Mouse (Mus musculus) c-Kit-negative CD71-positive TER-119-positive erythroid progenitor cells, embryonic 14.5 days (primary cell): ENCODE measurements around the gene Bag5.
"Not testable (repeated sequence)": the region's sequence is repeated elsewhere in the genome, so short reads cannot be mapped to it uniquely, and the experiment has no call there.

Source experiments
- DNase-seq: peaks from one replicate; pipeline ENCODE4 v3.0.0-alpha.2; 2013; ENCODE audit warnings: low read depth, low spot score

Bag5 gene

DNA sequence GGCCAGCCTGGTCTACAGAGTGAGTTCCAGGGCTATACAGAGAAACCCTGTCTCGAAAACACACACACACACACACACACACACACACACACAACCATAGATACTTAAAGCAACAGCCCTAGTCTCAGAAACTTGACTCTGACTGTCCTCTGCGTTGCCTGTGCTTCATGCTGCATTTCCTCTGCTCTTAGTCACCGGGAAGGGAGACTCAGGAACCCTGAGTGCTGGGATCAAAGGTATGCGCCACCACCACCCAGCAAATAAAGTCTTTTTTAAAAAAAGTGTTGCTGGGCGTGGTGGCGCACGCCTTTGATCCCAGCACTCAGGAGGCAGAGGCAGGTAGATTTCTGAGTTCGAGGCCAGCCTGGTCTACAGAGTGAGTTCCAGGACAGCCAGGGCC is 23.6 kb upstream of the Bag5 start:
- not testable (repeated sequence) for DNase-seq

GRCm38 (mm10) chr12:111734912-111735311 is 21.9 kb upstream of the Bag5 start:
- no peak for DNase-seq

DNA sequence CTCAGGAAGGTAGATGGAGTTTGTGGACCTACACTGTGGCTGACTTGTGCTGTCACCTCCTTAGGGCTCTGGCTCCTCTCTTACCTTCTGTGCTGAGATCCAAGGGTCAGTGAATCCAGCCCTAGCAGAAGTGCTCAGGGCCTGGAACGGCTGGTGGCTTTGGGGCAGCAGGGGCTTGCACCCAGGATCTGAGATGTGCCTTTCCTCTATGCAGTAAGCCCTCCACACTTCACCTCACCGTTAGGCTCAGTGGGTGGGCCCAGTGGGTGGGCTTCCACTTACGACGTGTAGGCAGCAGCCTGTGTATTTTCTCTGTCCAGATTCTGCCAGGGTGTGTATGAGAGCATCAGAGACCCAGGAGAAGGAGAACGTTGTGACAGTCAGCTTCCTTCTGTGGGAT is 19.9 kb upstream of the Bag5 start:
- no peak for DNase-seq

DNA sequence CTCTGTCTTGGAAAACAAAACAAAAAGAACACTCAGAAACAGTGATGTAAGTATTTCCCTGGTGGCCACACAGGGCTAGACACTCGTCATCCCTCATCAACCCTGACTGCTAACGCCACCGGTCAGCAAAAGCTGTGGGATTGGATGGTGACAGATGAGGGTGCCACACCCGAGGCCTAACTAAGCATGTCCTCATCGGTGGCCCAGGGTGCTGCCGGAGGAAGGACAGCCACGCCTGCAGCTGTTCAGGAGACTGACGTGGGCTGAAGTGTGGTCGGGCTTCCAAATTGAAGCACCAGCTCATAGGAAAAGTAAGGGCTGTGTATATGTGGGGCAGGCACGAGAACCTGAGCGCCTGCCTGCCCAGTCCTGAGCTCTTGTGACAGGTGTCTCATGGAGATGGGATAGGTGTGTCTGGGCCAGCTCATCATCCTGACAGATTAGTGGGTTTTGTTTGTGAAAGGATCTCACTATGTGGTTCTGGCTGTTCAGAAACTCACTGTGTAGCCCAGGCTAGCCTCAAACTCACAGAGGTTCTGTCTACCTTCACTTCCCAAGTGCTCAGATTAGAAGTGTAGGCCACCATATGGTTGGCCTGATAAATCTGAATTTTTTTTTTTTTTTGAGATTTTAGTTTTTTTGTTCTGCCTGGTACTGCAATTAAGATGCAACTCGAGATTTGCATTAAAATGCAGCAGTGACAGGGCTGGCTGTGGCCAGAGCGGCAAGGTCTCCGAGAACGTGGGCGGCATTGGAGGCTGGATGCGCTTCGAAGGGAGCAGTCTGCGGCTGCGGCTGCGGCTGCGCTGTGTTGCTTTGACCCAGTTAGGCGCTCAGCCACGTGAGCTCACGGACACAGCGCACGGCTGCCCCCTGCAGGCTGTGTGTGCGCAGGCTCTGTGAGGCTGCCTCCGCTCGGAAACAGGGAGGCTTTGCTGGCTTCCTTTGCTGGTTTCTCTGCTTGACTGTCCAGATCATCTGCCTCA is 19.1 kb upstream of the Bag5 start:
- DNase-seq: peak; percentile 56

DNA sequence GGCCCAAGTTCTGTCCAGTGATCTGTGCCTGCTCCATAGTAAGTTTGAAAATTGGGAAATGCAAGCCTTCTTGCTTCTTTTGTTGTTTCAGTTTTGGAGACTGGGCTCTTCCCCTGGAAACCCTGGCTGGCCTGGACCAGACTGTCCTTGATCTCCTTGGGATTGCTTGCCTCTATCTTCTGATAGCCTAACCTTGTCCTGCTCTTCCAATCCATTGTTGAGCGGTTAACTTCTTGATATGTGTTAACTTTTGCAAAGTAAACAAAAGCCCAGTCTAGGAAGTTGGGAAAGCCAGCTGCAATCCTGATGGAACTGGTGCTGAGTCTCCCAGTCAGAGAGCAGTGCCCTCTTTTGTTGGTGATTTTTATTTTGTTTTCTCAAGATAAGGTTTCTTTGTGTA is 14.9 kb upstream of the Bag5 start:
- no peak for DNase-seq

- no peak for DNase-seq
Observed at GRCm38 (mm10) chr12:111726122-111726463, 13.0 kb upstream of the Bag5 start.

- no peak for DNase-seq
Observed at GRCm38 (mm10) chr12:111725338-111726121, 12.5 kb upstream of the Bag5 start.

DNA sequence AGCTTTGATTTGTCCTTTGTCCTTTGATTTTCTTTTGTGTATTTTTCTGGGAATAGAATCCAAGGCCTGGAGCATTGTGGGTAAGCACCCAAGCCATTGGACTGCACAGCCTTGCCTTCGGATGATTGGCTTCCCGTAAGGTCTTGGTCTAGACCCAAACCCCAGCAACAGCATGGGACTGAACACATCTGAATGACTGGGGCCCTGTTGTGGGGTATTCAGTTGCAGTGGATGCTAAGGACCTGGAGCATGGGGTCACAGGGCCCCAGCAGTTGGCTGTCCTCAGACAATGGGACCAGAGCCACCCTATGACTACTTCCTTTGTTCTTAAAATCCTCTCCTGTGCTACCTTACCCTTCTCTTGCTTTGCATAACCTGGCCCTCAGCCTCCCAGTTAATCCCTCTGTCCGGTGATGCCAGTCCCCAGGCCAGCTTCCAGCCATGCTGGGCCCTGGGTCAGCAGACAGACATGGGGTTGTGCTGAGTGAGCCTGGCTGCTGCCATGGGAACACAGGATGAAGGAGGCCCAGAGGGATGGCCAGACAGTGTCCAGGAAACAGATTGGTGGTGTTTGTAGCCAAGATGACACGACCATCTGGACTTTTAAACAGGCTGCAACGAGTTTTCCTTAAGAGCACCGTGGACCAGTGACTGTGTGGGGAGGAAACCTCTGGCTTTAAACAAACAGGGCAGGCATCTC is 11.7 kb upstream of the Bag5 start:
- no peak for DNase-seq

GRCm38 (mm10) chr12:111722654-111723053 is 9.6 kb upstream of the Bag5 start:
- peak; percentile 8 for DNase-seq

DNA sequence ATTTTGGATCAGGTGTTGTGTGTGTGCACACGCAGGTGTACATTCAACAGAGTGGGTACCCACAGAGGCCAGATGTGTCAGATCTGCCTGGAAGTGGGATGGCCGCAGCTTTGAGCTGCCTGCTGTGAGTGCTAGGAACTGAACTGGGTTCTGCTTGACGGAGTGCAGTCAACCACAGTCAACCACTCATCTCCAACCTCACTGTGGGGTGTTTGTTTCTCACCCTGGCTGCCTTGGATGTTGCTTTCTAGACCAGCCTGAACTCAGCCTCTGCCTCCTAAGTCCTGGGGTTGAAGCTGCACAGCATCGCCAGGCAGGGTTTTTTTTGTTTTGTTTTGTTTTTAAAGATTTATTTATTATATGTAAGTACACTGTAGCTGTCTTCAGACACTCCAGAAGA is 7.2 kb upstream of the Bag5 start:
- no peak for DNase-seq

- DNase-seq: no peak
Observed at GRCm38 (mm10) chr12:111718656-111719055, 5.6 kb upstream of the Bag5 start.

GRCm38 (mm10) chr12:111716505-111716904 is 3.4 kb upstream of the Bag5 start:
- no peak for DNase-seq

GRCm38 (mm10) chr12:111713880-111714279 is 823 bp upstream of the Bag5 start:
- not testable (repeated sequence) for DNase-seq

GRCm38 (mm10) chr12:111712476-111712875 is 581 bp downstream of the Bag5 start:
- peak; percentile 8 for DNase-seq

DNA sequence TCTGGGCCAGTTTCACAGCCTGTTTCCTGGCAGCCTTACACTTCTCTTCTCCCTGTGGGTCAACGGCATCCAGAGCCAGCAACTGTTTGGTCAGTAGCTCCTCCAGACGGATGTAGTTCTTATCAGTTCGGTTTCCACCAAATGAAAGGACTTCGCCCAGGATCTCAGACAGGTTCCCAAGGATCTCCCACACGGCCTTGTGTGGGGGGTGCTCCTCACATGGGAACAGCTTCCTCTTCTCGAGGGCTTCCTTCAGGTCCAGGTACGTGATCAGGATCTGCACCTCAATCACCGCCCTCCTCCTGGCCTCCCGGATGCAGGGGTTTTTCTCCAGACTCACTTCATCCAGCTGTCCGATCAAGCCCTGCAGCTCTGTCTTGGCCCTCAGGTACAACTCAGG is 3.0 kb downstream of the Bag5 start:
- DNase-seq: no peak

- DNase-seq: no peak
Observed at GRCm38 (mm10) chr12:111708181-111708580, 4.9 kb downstream of the Bag5 start.

- no peak for DNase-seq
Observed at GRCm38 (mm10) chr12:111705186-111705973, 7.7 kb downstream of the Bag5 start.

- no peak for DNase-seq
Observed at GRCm38 (mm10) chr12:111704609-111705008, 8.4 kb downstream of the Bag5 start.

DNA sequence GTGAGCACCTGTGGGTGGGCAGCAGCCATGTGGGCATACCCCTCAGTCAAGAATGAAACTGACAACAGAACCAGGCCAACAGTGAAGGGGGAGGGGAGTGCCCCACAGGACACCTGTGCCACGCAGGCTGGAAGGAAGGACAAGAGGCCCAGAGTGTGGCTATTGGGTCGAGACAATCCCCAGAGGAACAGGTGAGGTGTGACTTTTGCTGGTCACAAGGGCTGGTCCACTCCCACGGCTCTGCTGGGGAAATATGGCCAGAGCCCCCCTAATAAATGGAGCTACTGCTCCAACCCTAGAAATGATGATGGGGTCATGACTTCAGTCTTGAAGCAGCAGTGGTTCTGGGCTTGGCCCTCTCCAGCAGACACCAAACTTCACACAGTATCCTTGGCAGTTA is 9.8 kb downstream of the Bag5 start:
- DNase-seq: no peak

GRCm38 (mm10) chr12:111700920-111701458 is 12.1 kb downstream of the Bag5 start:
- no peak for DNase-seq

- no peak for DNase-seq
Observed at GRCm38 (mm10) chr12:111699542-111699941, 13.5 kb downstream of the Bag5 start.
